Mouse (Mus musculus) ovary, postnatal 36 days (tissue): ENCODE data around the gene Lrriq1.

ENCODE experiments used
- DNase-seq: peaks from one replicate; pipeline ENCODE4 v3.0.0; 2022; ENCODE audit warnings: low spot score, mixed read lengths

Gene Lrriq1

DNA sequence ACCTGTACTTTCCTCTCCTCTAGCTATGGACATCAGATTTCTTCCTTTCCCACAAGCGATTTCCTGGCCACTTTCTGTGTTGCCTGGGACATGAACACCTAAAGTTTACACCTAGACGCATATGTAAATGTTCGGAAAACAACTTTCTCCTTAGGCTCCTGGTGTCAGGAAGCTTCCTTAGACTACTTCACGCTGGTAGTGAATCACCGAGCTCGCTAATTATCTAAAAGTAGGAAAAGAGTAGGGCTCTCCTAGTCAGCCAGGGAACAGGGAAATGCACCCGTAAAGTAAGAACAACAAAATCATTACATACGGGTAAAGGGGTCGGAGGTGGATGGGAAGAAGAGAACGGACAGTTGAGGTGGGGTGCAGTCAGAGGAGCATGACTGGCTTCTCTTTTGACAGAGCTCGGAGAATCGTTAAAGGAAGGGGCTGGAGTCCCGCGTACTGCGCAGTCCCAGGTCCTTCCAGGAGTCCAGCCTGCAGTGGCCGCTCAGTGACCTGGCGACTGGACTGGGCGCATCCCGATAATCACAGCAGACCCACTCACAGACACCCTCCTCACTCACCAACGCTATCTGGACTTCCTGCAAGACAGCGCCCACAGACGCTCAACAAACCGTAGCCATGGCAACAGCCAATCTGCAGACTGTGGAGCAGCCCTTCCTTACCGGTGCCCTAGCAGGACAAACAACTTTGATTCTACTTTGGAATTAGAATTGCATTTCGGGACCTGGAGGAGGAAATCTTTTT, at the start of gene Lrriq1:
TSS of gene Lrriq1 (minus strand) at position 616 of the 753 bp plus-strand sequence.
- DNase-seq, result peak; percentile 59

- no peak for DNase-seq
Measured at GRCm38 (mm10) chr10:103253842-103254803, 18.0 kb upstream of the Lrriq1 start.

GRCm38 (mm10) chr10:103236460-103236772, 294 bp upstream of the Lrriq1 start:
- DNase-seq, result no peak

GRCm38 (mm10) chr10:103226646-103227045, 9.5 kb downstream of the Lrriq1 start:
- no peak for DNase-seq

- no peak for DNase-seq
Measured at GRCm38 (mm10) chr10:103194655-103195328, 41.3 kb downstream of the Lrriq1 start.

- DNase-seq, result no peak
Measured at GRCm38 (mm10) chr10:103145769-103146379, 90.2 kb downstream of the Lrriq1 start.

DNA sequence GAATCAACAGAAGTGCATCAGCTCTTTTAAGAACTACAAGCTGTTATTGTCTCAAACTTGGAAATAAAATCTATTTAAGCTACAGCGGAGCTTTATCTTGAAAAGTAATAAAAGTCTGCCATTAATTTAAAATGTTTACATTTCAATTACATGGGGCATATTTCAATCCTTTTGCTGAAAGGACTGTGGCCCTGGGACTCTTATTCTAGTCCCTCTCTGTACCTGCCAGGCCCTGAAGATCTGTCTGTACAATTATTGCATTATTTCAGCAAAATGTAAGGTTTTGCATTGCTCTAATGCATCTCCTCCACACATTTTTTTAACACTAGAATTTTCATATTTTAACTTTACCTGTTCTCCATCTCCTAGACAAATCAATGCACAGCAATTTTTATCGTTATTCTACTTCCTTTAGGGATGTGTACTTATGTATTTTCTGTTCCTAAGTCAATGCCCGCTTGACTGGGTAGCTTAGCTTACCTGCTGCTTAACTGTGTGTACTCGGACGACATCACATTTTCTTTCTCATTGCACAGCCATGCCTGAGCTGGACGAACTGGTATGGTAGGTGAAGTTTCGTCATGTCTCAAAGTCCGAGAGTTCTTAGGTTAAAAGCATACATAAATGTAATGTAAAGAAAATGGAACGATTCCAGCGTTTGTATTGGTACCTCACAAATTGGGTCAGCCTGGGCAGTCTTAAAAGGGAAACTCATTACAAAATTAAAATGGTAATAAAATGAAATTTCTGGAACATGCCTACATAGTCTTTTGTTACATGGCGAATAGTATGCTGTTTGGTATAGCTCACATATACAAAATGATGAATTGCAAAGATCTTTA, 91.0 kb downstream of the Lrriq1 start:
- no peak for DNase-seq

DNA sequence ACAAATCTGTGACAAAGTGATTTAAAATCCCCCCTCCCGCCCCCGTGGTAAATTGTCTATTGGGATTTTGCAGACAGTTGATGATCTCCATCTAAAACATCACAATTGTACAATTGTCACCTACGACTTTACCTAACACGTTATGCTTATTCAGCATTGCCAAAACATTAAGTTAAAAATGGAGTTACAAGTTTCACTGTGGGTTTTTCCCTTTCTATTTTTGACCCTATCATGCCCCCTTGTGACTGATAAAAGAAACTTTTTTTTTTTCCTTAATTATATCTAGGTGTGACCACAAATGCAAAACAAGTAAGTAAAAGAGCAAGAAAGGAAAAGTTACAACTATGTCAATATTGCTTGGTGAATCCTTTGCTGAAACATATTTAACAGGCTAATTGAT, 93.6 kb downstream of the Lrriq1 start:
- DNase-seq, result no peak

DNA sequence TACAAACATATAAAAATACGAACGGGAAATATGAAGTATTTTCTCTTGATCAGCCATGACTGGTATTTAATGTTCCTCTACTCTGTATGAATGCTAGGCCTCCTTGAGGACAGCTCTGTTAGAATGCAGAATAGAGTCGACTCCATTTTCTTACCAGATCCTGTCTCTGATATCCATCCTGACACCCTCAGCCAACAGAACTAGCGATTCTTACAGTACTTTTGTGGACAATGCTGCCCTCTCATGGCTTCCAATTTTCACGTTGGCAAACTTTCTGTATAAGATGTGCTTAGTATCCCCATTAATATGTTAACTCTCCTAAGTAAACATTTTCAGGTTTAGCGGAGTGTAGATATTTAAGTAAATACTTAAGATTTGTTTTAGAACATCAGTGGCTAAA, 94.6 kb downstream of the Lrriq1 start:
- DNase-seq, result no peak

GRCm38 (mm10) chr10:103140609-103141008, 95.5 kb downstream of the Lrriq1 start:
- no peak for DNase-seq

- no peak for DNase-seq
Measured at GRCm38 (mm10) chr10:103114629-103115028, 121.5 kb downstream of the Lrriq1 start.

DNA sequence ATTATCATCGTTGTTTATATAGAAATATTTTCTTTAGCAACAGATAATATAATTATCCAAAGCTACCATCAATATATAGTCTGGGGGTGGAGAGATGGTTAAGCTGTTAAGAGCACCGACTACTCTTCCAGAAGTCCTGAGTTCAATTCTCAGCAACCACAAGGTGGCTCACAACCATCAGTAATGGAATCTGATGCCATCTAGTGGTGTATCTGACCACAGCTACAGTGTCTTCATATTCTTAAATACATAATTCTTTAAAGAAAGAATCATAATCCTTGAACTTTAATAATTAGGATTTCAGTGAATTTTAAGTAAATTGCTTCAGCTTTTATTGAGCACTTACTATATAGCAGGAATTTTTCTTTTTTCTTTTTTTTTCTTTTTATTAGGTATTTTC, 128.0 kb downstream of the Lrriq1 start:
- no peak for DNase-seq

- DNase-seq, result no peak
Measured at GRCm38 (mm10) chr10:103086101-103086500, 150.0 kb downstream of the Lrriq1 start.

GRCm38 (mm10) chr10:103049593-103049992, 186.5 kb downstream of the Lrriq1 start:
- DNase-seq, result no peak

- DNase-seq, result no peak
Measured at GRCm38 (mm10) chr10:103046623-103047022, 189.5 kb downstream of the Lrriq1 start.

DNA sequence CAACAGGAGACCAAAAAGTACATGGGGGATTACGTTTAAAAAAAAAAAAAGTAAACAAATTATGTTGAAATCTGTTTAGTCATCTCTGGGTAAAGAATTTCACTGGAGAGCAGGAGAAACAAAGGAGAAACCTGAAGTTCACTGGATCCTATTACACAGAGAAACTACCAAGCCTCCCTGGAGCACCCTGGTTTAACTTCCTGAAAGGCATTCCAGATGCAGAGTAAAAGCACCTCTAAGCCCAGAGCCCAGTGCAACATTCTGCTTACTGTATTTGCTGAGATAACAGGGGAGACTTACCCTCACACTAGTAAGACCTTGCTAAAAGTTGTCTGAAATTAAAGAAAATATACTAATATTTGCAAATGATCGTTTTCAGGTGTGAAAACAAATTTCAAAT, 191.1 kb downstream of the Lrriq1 start:
- no peak for DNase-seq

DNA sequence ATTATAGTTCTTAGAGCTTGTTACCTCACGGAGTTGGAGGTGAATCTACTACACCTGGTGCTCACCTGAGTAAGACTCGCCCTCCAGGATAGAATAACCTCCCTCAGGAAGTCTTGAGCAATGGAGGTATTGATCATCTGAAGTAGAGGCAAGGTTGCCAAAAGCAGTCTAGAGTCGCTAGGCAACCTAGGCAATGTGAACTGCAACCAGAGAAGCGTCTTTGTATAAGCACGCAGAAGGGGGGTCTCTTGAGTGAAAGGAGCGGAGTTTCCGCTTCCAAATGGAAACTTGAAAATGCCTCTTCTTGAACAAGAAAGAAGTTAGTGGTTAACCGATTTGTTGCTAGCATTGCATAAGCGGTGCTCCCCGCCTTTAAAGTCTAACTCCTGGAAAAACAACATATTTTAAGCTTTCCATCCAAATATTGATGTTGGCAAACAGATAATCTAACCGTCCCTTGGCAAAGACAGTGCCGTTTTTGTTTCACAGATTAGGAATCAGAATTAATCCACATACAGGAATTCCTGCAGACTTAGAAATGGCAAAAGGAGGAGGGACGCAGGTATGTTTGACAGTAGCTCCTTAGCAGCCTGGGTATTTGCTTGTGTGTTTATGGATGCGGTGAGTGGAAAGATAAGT, 201.0 kb downstream of the Lrriq1 start:
- DNase-seq, result no peak

DNA sequence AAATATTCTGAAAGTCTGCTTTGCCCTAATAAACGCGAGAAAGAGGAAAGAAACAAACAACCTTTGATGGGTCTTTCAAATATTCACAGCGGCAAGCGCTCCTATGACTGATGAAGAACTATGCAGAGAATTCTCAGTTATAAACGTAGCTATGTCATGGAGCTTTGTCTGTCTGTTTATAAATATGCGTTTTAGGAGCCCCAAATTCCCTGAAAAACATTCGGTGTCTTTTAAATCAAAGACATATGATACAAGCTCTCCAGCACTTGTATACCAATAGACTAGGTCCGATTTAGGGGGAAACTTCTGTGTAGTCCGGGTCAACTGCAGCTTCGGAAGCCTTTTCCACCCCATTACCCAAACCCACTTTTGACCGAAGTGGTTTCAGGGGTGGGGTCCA, 205.2 kb downstream of the Lrriq1 start:
- DNase-seq, result no peak

- DNase-seq, result peak; percentile 8
Measured at GRCm38 (mm10) chr10:103029730-103030490, 206.2 kb downstream of the Lrriq1 start, which contains the start of gene Alx1. Gene Alx1, minus strand, starts transcription at chr10:103030215.
